Mouse (Mus musculus) embryo, embryonic 11.5 days (tissue): ENCODE data around the gene Prcc.

Experiments used
- DNase-seq: peaks from one replicate; pipeline ENCODE4 v3.0.0-alpha.2; 2012; ENCODE audit warnings: low read depth, low spot score

Prcc gene

DNA sequence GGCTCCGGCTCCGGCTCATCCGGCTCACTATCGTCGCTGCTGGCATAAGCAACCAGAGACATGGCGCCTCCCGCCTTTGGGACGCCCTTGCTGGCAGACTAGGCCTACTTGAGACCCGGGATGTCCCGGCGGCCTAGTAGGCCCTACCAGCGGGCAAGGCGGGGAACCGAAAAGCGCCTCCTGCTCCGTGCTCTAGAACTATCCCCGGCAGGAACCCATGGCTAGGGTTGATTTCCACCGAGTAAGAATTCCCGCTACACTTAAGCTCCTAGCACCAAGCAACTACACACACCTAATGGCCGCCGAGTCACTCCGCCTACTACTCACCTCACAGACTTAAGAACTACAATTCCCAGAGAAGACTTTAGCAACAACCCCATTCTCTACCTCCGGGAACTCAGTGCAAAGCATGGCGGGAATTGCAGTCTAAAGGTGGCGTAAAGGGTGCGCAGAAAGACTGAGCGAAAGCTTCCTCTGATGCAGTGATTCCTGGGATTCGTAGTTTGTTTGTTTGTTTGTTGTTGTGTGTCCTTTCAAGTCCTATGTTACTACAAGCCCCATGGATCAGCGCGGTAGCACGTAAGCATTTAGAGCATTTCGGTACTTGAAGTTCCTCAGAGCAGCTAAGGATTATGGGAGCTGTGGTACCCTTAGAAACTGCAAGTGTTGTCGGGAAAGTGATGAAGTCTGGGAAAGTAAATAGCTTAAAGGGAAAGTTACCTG lies at the start of gene Prcc:
TSS of gene Prcc (minus strand) at position 328 of the 723 bp plus-strand sequence.
- DNase-seq: peak; percentile 94

DNA sequence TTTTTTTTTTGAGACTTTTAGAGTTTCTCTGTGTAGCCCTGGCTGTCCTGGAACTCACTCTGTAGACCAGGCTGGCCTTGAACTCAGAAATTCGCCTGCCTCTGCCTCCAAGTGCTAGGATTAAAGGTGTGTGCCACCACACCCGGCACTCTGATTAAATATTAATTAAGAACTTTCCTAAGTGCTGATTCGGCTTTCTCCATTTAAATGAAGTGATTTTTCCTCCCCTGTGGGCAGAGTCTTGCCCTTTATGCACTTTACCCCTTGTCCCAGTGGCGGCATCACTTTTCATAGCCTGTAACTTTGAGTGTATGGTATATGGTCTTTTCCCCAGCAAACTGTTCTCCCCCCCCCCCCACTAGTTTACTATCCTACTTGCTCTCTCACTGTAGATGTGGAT lies 49.8 kb upstream of the Prcc start:
- no peak for DNase-seq

DNA sequence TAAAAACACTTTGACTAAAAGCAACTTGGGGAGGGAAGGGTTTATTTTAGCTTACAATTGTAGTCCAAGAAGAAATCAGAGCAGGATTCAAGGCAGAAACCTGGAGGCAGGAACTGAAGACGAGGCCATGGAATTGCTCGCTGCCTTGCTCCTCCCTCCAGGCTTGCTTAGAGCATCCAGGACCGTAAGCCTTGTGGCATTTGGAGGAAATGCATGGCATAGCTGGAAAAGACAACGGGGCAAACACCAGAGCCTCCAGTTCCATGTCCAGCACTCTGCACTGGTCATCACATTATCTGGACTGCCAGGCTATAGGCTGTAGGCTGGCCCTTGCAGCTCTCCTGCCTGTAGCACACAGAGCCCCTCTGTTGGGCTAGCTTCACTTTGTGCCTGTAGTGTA lies 49.1 kb upstream of the Prcc start:
- DNase-seq: no peak

DNA sequence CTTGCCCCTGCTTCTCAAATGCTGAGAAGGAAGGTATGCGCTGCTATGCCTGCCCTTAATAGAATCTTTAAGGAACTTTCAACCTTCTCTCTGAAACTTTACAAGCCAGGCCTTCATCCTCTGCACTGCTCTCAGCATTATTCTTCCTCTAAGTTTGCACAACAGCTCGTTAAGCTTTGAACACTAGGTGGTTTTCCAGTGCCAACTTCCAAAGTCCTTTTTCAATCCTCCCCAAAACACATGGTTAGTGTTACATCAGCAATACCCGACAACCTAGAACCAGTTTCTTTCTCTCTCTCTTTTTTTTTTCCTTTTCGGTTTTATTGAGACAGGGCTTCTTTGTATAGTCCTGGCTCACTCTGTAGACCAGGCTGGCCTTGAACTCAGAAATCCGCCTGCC lies 48.6 kb upstream of the Prcc start:
- no peak for DNase-seq

DNA sequence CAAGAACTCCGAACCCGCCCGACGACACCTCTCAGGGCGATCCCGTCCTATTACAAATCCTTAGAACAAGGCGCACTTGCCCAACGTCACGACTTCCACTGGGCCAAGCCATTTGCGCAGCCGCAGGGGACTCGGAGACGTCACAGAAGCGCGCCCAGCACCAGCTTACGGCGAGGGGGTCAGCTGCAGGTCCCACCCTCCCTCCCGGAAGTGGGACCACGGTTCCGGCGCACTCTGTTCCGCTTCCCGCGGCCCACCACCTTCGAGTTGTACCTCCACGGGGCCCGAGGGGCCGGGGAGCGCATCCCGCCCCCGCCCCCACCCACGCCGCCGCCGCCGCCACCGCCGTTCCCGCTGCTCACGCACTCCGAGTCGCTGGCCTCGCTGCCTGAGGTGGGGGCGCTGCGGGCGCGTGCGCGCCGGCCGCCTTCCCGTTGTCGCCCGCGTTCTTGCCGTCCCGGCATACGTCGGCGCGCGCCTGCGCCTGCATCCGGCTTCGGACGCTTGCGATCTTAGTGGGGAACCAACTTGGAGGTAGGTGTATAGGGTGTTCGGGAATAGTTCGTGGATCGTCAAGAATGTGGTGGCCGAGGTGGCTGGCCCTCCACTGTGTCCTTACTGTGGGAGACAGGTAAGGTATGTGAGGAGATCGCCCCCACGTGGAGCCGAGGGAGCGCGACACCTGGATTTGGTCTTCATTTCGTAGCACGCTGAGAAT lies 44.8 kb upstream of the Prcc start, which contains the start of the genes Isg20l2 and Rrnad1:
TSS of gene Isg20l2 (plus strand) at position 237 of the 718 bp plus-strand sequence.
TSS of gene Rrnad1 (minus strand) at position 640 of the 718 bp plus-strand sequence.
- peak; percentile 94 for DNase-seq

DNA sequence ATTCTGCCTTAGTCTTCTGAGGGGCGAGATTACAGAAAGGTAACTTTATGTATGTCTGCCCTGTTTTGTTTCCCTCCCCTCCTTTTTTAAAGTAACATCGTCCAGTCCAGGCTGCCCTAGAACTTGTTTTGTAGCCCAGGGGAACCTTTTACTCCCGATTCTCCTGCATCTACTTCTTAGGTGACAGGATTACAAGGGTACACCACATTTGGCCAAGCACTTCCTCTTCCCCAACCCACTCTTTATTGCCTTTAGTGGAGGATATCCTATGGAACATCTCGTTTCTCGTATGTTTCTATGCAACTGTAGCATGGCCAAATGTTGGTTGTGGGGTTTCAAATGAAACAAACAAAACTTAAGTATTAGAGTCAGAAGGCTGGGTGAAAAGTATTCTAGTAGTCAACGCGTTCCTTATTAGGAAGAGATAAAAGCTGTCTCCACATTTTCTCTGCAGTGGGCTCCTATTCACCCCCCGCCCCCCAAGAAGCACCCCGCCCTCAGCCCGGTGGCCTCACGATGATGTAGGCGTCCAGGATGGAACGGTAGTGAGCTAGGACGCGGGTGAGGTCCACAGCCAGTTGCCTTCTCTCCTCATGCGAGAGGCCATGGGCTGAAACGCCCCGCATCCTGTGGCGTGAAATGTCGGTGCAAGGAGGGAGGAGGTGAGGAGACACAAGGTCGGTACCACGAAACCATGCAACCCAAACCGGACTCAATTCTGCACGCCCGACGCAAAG lies 44.1 kb upstream of the Prcc start:
- DNase-seq: no peak

DNA sequence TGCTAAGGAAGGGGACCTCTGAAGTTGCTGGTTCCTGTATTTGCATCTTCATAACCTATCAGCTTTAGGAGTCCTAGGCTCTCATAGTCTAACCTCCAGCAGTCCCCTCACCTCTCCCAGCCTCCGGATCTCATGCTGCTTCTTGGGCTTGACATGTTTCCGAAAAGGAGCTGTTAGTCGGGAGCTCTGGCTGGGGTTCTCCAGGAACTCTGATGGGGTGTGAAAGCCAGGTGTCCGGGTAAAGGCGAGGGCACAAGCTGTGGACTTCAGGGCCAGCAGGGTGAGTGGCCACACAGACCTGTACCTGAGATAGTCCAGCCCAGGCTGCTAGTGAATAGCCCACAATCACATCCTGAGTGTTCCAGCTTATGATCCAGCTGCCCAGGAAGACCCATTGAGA lies 42.0 kb upstream of the Prcc start:
- DNase-seq: no peak

DNA sequence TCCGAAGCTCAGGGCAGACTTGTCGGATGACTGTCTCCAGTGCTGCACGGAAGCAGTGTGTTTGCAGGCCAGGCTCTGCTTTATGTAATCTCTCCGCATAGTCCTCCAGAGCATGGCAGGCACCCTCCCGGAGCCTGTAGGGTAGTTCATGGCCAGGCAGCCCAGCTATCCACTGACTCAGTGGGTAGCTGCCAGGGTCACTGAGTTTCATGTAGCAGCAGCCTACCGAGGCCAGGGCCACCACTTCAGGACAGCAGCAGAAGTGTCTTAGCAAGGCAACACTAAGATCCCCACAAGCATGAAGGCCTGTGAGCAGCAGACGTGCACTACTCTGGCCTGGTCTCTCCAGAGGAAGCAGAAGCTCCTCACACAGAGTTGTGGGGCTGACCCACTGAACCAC lies 39.6 kb upstream of the Prcc start:
- no peak for DNase-seq

DNA sequence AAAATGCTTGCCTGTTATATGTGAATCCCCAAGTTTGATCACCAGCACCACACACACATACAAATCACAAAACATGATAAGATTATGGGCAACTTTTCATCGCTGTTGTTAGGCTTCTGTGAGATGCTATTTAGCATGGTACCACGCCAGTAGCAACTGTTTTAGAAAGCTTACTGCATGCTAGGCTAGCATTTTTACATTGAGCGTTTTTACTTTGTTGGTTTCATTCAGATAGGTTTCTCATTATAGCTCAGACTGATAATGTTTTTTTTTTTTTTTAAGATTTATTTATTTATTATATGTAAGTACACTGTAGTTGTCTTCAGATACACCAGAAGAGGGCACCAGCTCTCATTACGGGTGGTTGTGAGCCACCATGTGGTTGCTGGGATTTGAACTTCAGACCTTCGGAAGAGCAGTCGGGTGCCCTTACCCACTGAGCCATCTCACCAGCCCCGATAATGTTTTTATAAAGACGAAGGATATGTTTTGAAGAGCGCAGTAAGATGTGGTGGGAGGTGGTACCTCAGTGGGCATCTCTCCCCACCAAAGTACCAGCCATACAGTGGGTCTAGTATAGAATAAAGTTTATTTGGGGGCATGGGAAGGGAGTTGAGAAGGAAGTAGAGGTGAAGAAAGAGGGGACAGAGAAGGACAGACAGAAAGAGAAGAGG lies 35.0 kb upstream of the Prcc start:
- DNase-seq: no peak

DNA sequence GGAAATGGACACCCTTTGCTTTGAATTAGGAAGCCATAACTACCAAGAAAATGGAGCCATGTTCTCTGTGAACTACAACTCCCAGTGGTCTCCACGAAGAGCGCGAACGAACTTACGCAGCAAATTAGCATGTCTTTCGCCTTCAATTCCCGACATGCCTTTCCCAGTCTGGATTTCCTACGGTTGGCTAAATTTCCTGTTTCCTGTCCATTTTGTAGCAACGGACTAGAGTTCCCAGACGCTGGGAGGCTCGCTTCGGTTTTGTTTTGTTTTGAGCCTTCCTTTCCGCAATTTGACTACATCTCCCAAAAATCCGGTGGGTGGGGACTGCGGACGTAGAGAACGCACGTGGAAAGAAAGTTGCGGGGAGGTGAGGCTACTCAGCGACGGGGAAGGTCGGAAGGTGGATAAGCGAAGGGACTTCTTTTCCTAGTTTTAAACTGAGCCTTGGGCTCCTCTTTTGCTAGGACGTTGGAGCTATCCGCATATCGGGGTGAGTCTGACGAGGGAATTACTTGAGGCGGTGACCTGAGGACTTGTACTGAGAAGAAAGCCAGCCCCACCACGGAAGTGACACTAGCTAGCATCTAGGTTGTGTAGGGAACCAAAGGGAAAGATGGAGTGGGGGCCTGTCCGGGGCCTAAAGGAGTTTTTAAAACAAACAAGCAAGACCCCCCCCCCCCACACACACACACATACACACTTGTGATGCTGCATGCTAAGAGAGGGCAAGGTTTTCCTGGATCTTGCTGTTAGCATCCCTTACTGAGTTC lies 34.1 kb upstream of the Prcc start, which contains the start of gene Mrpl24:
TSS of gene Mrpl24 (plus strand) at position 171 of the 773 bp plus-strand sequence.
- peak; percentile 81 for DNase-seq

DNA sequence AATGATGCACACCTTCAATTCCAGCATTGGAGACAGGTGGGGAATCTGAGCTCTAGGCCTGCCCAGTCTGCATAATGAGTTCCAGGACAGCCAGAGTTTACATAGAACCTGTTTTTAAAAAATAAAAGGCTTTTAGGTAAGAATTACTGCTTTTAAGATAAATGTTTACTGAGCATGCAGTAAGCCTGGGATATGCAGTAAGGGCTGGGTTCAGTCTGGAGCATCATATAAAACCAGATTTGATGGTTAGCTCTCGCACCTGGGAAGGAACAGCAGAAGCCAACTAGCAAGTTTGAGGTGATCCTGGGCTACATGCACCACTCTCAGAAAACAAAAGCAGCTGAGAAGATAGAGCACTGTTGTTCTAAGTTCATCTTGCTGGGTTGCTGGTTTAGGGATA lies 33.1 kb upstream of the Prcc start:
- DNase-seq: no peak

DNA sequence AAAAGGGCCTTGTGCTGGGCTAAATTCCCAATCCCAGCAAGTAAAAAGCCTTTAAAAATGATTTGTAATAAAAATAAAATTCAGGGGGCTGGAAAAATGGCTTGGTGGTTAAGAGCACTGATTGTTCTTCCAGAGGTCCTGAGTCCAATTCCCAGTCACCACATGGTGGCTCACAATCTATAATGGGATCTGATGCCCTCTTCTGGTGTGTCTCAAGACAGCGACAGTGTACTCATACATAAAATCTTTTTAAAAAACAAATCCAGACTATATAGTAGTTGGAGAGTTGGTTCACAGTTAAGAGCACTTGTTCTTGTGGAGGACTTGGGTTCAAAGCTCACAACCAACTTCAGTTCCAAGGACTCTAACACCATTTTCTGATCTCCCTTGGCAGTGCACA lies 31.6 kb upstream of the Prcc start:
- DNase-seq: no peak

DNA sequence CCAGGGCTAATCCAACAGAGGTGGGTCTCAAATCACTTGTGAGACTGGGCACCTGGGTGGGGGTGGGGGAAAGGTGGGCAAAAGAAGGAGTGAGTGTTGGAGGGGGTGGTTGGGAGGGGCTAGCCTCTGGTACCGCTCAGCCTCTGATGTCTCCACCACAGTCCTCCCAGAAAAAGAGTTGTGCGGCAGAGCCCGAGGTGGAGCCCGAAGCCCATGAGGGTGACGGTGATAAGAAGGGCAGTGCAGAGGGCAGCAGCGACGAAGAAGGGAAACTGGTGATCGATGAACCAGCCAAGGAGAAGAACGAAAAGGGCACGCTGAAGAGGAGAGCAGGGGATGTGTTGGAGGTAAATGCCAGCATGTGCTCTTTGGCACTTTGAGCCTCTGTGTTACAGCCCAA lies 28.5 kb upstream of the Prcc start:
- no peak for DNase-seq

DNA sequence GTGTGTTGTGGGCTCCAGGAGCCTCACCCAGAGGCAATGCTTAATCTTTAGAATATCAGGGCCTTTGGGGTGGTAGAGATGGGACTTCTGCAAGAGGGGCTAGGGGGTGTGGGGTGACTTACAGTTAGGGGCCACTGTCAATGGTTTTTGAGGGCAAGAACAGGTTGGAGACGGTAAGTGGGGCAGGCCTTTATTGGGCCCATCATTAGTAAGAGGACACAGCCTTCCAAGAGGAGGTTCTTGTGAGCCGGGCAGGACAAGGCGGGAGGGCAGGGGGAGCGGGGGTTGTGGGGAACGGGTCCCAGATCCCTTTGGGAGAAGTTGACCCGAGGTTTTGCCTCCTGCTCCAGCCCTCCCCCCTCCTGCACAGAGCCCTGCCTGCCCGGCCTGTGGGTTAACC lies 28.1 kb upstream of the Prcc start:
- no peak for DNase-seq

DNA sequence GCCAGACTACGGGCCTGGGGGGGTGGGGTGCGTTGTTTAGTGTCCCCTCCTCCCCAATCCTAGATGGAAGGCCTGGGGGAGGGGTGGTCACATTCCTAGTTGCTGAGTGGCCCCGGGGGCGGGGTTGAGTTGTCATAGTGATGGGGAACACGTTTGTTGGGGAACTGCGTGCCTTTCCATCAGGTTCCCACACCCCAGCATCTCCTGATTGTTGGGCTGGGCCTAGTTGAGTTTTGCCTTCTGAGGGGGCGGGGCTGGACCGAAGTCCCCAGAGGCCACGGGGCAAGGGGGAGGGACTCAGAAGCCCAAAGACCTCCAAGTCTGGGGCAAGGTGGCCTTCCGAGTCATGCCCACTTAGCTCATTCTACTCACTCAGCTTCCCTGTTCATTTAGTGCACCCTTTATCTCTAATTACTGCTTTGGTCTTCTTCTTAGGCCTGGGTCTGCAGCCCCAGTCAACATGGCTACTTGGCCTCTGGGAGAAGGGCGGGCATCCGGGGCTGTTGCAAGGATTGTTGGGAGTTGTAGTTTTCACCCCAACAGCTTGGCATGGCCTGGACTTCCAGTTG lies 25.2 kb upstream of the Prcc start:
- peak; percentile 62 for DNase-seq

DNA sequence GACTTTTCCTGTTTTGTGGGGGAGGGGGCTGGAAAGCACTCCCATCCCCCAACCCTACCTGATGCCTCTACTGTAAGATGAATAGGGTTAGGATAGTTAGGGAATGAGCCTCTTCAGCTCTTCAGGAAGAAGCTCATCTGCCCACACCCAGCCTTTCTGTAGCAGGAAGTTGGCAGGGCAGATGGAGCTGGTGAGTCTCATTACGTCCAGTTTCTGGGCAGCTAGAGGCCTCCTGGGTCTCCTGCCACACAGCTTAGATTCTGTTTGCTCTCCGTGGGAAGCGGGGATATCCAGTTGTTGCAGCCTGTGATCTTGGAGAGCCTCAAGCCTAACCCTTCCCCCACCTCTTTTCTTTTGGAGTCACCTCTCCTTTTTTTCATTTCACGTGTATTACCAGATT lies 24.5 kb upstream of the Prcc start:
- DNase-seq: no peak

DNA sequence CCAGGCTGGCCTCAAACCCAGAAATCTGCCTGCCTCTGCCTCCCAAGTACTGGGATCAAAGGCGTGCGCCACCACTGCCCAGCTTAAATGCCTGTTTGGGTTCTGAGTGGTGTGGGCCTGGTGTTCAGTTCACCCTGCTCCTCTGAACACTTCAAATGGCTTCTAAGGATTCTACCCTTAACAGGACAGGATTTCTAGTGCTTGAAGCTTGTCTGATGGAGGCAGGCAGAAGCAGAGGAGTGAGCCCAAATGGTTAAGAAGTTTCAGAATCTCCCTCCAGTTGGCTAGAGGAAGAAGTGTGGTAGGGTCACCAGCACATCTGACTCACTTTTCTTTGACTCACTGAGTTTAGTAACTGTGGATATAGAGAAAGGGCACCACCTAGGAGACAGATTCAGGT lies 24.0 kb upstream of the Prcc start:
- DNase-seq: no peak

DNA sequence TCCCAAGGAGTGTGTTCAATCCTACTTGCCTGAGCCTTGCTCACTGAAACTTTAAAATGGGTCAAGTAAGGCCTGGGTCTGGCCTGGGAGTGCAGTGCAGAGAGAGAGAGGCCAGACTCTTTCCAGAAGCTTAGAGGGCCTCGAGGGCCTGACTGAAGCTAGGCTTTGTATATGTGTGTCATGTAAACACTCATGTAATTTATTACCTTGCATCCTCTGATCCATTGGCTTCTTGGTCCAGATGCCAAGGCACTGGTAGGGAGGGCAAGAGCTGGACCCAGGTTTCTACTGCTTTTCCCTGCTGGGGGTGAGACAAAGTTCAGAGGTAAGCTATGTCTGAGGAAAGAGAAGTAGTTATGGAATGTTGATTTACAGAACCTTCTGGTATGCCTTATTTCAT lies 22.5 kb upstream of the Prcc start:
- DNase-seq: no peak

DNA sequence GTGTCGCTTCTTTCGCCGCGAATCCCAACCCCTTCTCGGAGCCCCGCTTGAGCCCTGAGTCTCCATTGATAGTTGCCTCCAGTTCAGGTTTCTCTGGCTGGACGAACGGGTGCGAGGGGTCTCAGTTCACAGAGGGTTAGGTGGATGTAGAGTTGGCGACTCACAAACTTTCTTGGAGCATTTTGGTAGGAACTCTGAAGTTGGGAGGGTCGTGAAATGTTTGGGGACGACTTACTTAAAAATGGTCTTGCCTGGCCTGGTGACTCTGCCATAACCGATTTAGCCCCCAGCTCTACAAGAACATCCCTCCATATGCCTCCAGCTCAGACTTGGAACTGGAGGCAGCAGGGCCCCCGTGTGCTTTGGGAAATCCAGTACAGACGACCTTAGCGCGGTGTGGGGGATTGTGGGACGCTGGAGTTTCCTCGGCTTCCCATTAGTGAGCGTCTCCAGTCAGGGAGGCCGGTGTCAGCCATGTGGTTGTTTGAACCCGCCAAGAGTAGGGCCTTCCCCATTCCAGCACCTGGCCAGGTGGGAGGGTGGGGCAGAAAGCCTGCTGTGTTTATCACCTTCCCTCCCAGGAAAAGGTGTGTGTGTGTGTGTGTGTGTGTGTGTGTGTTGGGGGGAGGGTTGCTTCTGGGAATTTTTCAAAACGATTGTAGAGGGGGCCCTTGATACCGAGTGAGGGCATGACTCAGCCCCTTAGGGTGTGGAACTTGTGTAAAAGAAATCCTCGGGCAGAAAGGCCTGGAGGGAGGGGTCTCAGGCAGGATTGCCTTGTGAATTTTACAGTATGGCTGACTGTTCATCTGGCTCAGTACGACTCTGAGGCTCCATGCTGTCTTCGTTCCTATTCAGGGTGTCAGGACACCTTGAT lies 21.8 kb upstream of the Prcc start:
- no peak for DNase-seq

DNA sequence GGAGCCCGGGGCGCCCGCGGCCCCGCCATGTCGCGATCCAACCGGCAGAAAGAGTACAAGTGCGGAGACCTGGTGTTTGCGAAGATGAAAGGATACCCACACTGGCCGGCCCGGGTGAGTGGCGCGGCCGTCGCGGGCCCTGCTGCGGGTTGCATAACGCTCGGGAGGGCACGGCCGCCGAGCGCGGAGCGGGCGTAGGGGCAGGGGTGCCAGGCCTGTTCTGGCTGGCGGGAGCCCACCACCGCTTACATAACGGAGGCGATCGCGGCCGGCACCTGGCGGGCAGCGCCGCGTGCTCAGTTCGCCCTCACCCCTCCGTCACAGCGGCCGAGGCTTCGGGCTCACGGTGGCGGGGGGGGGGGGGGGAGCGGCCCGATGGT lies 21.2 kb upstream of the Prcc start:
- DNase-seq: no peak
